Mouse (Mus musculus) MEL (cell line): Measurements from ENCODE around the gene Smbd1. TPM values are rescaled to one million over a fixed set of nuclear protein-coding genes. Genes with fewer than 3 reads are reported as not detected.

ENCODE experiments used
- DNase-seq: peaks from one replicate; pipeline ENCODE4 v3.0.0; 2011; ENCODE audit warnings: low read depth, low spot score
- H3K27ac ChIP-seq: 2 replicates; pipeline ENCODE4 v1.5.1; 2012; ENCODE audit warnings: low read depth, mild to moderate bottlenecking, control low read depth, low read length, moderate library complexity; ENCODE audit not compliant: control insufficient read depth
- H3K27me3 ChIP-seq, 2 experiments: fragments of 150-350 bp in 1 of 2; sonication (generic) in 1 of 2; 2 replicates each; pipeline ENCODE4 v1.6.1; 2012; ENCODE audit warnings: low read length in 2 of 2, mild to moderate bottlenecking in 2 of 2, improper control_type of control experiment in 1 of 2, moderate library complexity in 1 of 2; ENCODE audit not compliant: insufficient read depth in 2 of 2, control insufficient read depth in 1 of 2
- H3K36me3 ChIP-seq, 2 experiments: 2 replicates each; pipeline ENCODE4 v1.6.1; 2012 to 2014; ENCODE audit warnings: low read length in 2 of 2, improper control_type of control experiment in 1 of 2, inconsistent platforms in 1 of 2, mild to moderate bottlenecking in 1 of 2; ENCODE audit not compliant: insufficient read depth in 2 of 2, control insufficient read depth in 1 of 2
- H3K4me1 ChIP-seq, 2 experiments: fragments of 150-350 bp in 1 of 2; sonication (generic) in 1 of 2; 2 replicates each; pipeline ENCODE4 v1.6.1; 2012; ENCODE audit warnings: low read length in 2 of 2, improper control_type of control experiment in 1 of 2, mild to moderate bottlenecking in 1 of 2; ENCODE audit not compliant: insufficient read depth in 2 of 2, control insufficient read depth in 1 of 2
- H3K4me3 ChIP-seq, 2 experiments: fragments of 150-350 bp in 1 of 2; sonication (generic) in 1 of 2; 2 replicates each; pipeline ENCODE4 v1.5.1; 2012; ENCODE audit warnings: low read depth in 2 of 2, low read length in 2 of 2, mild to moderate bottlenecking in 2 of 2, moderate library complexity in 2 of 2, control low read depth in 1 of 2, improper control_type of control experiment in 1 of 2; ENCODE audit not compliant: control insufficient read depth in 1 of 2, insufficient read depth in 1 of 2
- H3K79me2 ChIP-seq: 2 replicates; pipeline ENCODE4 v1.6.1; 2012; ENCODE audit warnings: mild to moderate bottlenecking, low read length, moderate library complexity; ENCODE audit not compliant: control insufficient read depth, poor library complexity, insufficient read depth
- H3K9ac ChIP-seq: 2 replicates; pipeline ENCODE4 v1.6.1; 2012; ENCODE audit warnings: low read depth, mild to moderate bottlenecking, control low read depth, low read length, moderate library complexity; ENCODE audit not compliant: control insufficient read depth, poor library complexity, severe bottlenecking
- H3K9me3 ChIP-seq: fragments of 150-350 bp; sonication (generic); replicated peaks from 2 replicates; pipeline ENCODE4 v1.6.1; 2012; ENCODE audit warnings: mild to moderate bottlenecking, low read length, improper control_type of control experiment, moderate library complexity; ENCODE audit not compliant: insufficient read depth
- GABPA ChIP-seq: IDR thresholded peaks from 2 replicates; pipeline ENCODE4 v1.6.1; 2012; ENCODE audit warnings: low read depth, mild to moderate bottlenecking, inconsistent platforms, low read length, improper control_type of control experiment, moderate library complexity
- GATA1 ChIP-seq: IDR thresholded peaks from 2 replicates; pipeline ENCODE4 v1.6.1; 2011; ENCODE audit warnings: low read depth, low read length, improper control_type of control experiment
- HCFC1 ChIP-seq: IDR thresholded peaks from 2 replicates; pipeline ENCODE4 v1.6.1; 2012; ENCODE audit warnings: low read depth, mild to moderate bottlenecking, inconsistent platforms, low read length, improper control_type of control experiment, moderate library complexity
- JUND ChIP-seq: IDR thresholded peaks from 2 replicates; pipeline ENCODE4 v1.6.1; 2011; ENCODE audit warnings: low read depth, mild to moderate bottlenecking, improper control_type of control experiment, low read length
- MAFK ChIP-seq: IDR thresholded peaks from 2 replicates; pipeline ENCODE4 v1.6.1; 2011; ENCODE audit warnings: low read depth, mild to moderate bottlenecking, low read length, improper control_type of control experiment, borderline replicate concordance
- MAZ ChIP-seq: IDR thresholded peaks from 2 replicates; pipeline ENCODE4 v1.6.1; 2012; ENCODE audit warnings: low read depth, mild to moderate bottlenecking, inconsistent platforms, low read length, improper control_type of control experiment
- MXI1 ChIP-seq: IDR thresholded peaks from 2 replicates; pipeline ENCODE4 v1.6.1; 2011; ENCODE audit warnings: mild to moderate bottlenecking, low read depth, low read length, improper control_type of control experiment
- MYB ChIP-seq: IDR thresholded peaks from 2 replicates; pipeline ENCODE4 v1.6.1; 2011; ENCODE audit warnings: mild to moderate bottlenecking, low read depth, low read length, improper control_type of control experiment
- MYC ChIP-seq: IDR thresholded peaks from 2 replicates; pipeline ENCODE4 v1.6.1; 2011; ENCODE audit warnings: low read depth, mild to moderate bottlenecking, low read length, improper control_type of control experiment, moderate library complexity
- NELFE ChIP-seq: IDR thresholded peaks from 2 replicates; pipeline ENCODE4 v1.6.1; 2011; ENCODE audit warnings: low read depth, low read length, improper control_type of control experiment
- NRF1 ChIP-seq: IDR thresholded peaks from 2 replicates; pipeline ENCODE4 v1.6.1; 2014; ENCODE audit warnings: low read depth, mild to moderate bottlenecking, inconsistent platforms, low read length, improper control_type of control experiment, moderate library complexity; ENCODE audit not compliant: poor library complexity, insufficient read depth, severe bottlenecking
- RAD21 ChIP-seq: IDR thresholded peaks from 2 replicates; pipeline ENCODE4 v1.6.1; 2011; ENCODE audit warnings: mild to moderate bottlenecking, low read depth, low read length, improper control_type of control experiment
- SIN3A ChIP-seq: IDR thresholded peaks from 2 replicates; pipeline ENCODE4 v1.6.1; 2012; ENCODE audit warnings: low read length, improper control_type of control experiment, inconsistent platforms
- SMC3 ChIP-seq: IDR thresholded peaks from 2 replicates; pipeline ENCODE4 v1.6.1; 2011; ENCODE audit warnings: low read depth, low read length, improper control_type of control experiment
- TBP ChIP-seq: IDR thresholded peaks from 2 replicates; pipeline ENCODE4 v1.8.0; 2011; ENCODE audit warnings: low read depth, low read length, improper control_type of control experiment
- TCF12 ChIP-seq: IDR thresholded peaks from 2 replicates; pipeline ENCODE4 v1.6.1; 2014; ENCODE audit warnings: low read depth, mild to moderate bottlenecking, inconsistent platforms, low read length, improper control_type of control experiment, moderate library complexity
- USF2 ChIP-seq, 2 experiments: IDR thresholded peaks; 2 replicates each; pipeline ENCODE4 v1.6.1; 2011 to 2012; ENCODE audit warnings: improper control_type of control experiment in 2 of 2, low read length in 2 of 2, borderline replicate concordance in 1 of 2, inconsistent platforms in 1 of 2, low read depth in 1 of 2, mild to moderate bottlenecking in 1 of 2; ENCODE audit not compliant: insufficient read depth in 1 of 2
- ZC3H11A ChIP-seq: IDR thresholded peaks from 2 replicates; pipeline ENCODE4 v1.6.1; 2012; ENCODE audit warnings: low read depth, mild to moderate bottlenecking, inconsistent platforms, low read length, improper control_type of control experiment
- ZKSCAN1 ChIP-seq: IDR thresholded peaks from 2 replicates; pipeline ENCODE4 v1.6.1; 2012; ENCODE audit warnings: low read depth, mild to moderate bottlenecking, inconsistent platforms, low read length, improper control_type of control experiment, moderate library complexity
- ZMIZ1 ChIP-seq: IDR thresholded peaks from 2 replicates; pipeline ENCODE4 v1.6.1; 2012; ENCODE audit warnings: low read depth, mild to moderate bottlenecking, inconsistent platforms, low read length, improper control_type of control experiment, moderate library complexity
- ZNF384 ChIP-seq: IDR thresholded peaks from 2 replicates; pipeline ENCODE4 v1.6.1; 2012; ENCODE audit warnings: low read depth, mild to moderate bottlenecking, inconsistent platforms, low read length, improper control_type of control experiment
- polyA plus RNA-seq, 2 experiments: library from polyadenylated mRNA; stranded (reverse) in 1 of 2; unstranded in 1 of 2; fragments of >175 nt in 1 of 2; fragments of >200 nt in 1 of 2; gene quantifications; 2 replicates each; pipeline versions ENCODE4 v1.2.1 to v1.2.4; 2012; ENCODE audit warnings: low replicate concordance in 2 of 2, low read depth in 1 of 2; ENCODE audit not compliant: insufficient read length in 2 of 2, insufficient read depth in 1 of 2, missing spikeins in 1 of 2
- total RNA-seq: library from RNA; depleted of rRNA; stranded (reverse); fragments of 300-350 nt; gene quantifications from 2 replicates; pipeline ENCODE4 v1.2.3, GENCODE M21; 2012

Gene Smbd1
- total and polyA plus RNA-seq, 3 experiments: not detected

DNA sequence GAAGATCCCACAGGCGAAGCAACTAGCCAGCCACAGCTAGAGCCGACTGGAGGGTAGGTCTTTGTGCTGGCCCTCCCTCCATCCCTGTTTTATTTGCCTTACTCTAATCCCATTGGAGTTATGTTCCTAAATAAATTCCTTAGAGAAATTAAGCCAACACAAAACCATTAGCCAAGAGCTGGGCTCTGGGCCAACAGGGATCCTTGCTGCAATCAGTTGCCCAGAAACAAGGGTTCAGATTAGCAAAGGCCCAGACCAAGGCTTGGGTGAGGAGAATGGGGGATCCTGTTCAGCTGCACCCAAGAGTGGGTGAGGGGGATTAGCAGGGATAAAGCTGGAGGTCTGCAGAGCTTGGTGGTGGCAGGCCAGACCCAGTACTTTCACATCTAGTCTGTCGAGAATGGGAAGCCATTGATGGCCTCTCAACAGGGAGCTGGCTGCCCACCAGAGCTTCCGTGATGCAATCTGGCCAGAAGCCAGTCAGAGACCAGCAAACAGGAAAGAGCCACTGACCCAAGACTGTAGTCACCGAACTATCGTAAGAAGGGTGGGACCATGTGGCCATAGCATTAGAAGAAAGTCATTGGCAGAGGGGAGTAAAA lies 6.9 kb downstream of the Smbd1 start:
- H3K27me3 ChIP-seq: no peaks in the 10 kb centered on the region
- H3K79me2 ChIP-seq: no peaks in the 10 kb centered on the region
- H3K36me3 ChIP-seq: peaks cover 0 to 4% of the 10 kb centered on the region in 2 experiments; a peak in 1 of 4 replicates
- no peak overlapping the region for H3K4me3 ChIP-seq
- peaks cover 0 to 11% of the 10 kb centered on the region in 2 experiments; a peak in 2 of 4 replicates for H3K4me1 ChIP-seq
- H3K27ac ChIP-seq: no peak overlapping the region
- no peak for TF ChIP-seq MAFK
- no peak for TF ChIP-seq TCF12
- TF ChIP-seq HCFC1: no peak
- TF ChIP-seq RAD21: no peak
- no peak for TF ChIP-seq ZMIZ1
- no peak for TF ChIP-seq MAZ
- no peak for TF ChIP-seq SIN3A
- no peak for TF ChIP-seq TBP
- TF ChIP-seq MYC: no peak
- TF ChIP-seq ZC3H11A: no peak
- TF ChIP-seq MYB: no peak
- no peak for TF ChIP-seq GATA1
- no peak for TF ChIP-seq SMC3
- TF ChIP-seq ZKSCAN1: no peak
- H3K9ac ChIP-seq: no peak overlapping the region
- DNase-seq: no peak
- H3K9me3 ChIP-seq: no peaks in the 10 kb centered on the region

DNA sequence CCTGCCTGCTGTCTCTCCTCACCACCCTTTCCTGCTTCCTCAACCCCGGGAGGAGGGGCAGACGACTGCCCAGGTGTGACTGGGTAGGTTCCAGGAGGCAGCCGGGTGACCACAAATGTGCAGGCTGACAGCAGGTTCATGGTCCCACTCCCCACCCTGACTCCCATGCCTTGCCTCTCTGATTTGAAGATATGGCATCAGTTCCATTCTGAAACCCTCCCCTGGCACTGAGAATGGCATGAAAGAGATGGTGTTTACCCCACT lies 12.9 kb downstream of the Smbd1 start, which contains the start of gene Muc20:
Gene Muc20, minus strand, starts transcription at position 10 of the 264 bp plus-strand sequence.
- no peak for DNase-seq
- H3K36me3 ChIP-seq: no peaks in the 10 kb centered on the region; a peak in 1 of 4 replicates
- no peaks in the 10 kb centered on the region for H3K4me1 ChIP-seq
- H3K79me2 ChIP-seq: no peaks in the 10 kb centered on the region
- H3K9me3 ChIP-seq: no peaks in the 10 kb centered on the region
- peaks cover 0 to under 1% of the 10 kb centered on the region in 2 experiments; a peak in 1 of 4 replicates for H3K27me3 ChIP-seq
- H3K27ac ChIP-seq: no peak within 1 kb of the TSS
- no peak for TF ChIP-seq ZC3H11A
- no peak for TF ChIP-seq JUND
- TF ChIP-seq HCFC1: no peak
- no peak for TF ChIP-seq GABPA
- no peak for TF ChIP-seq SMC3
- TF ChIP-seq SIN3A: no peak
- TF ChIP-seq GATA1: no peak
- TF ChIP-seq USF2 (IDR thresholded peaks at IDR 0.05; ENCODE audit: borderline replicate concordance in 1 of 2, insufficient read depth in 1 of 2, low read depth in 1 of 2, low read length in 2 of 2): no peak
- TF ChIP-seq NELFE: no peak
- no peak for TF ChIP-seq ZNF384
- no peak for TF ChIP-seq NRF1
- TF ChIP-seq MXI1: no peak
- H3K9ac ChIP-seq: no peak within 1 kb of the TSS
- H3K4me3 ChIP-seq: no peak within 1 kb of the TSS
